Mouse (Mus musculus) heart, postnatal 10 days (tissue): ENCODE data around the gene Tpra1. TPM values are rescaled to one million over a fixed set of nuclear protein-coding genes. Genes with fewer than 3 reads are reported as not detected.

ENCODE experiments used
- DNase-seq, 2 experiments: peaks; one replicate each; pipeline ENCODE4 v3.0.0; 2021
- intact Hi-C: fragments of 180-260 bp; cut with DNase I; formaldehyde crosslinking; loops from one replicate; pipeline ENCODE4 v1.15.1; 2025
- total RNA-seq, 2 experiments: library from RNA; stranded (reverse); gene quantifications; 2 replicates each; pipeline ENCODE4 v1.2.3; 2021

Tpra1 gene
- 10 to 100 TPM; 31.8 to 34.3 TPM for total RNA-seq

DNA sequence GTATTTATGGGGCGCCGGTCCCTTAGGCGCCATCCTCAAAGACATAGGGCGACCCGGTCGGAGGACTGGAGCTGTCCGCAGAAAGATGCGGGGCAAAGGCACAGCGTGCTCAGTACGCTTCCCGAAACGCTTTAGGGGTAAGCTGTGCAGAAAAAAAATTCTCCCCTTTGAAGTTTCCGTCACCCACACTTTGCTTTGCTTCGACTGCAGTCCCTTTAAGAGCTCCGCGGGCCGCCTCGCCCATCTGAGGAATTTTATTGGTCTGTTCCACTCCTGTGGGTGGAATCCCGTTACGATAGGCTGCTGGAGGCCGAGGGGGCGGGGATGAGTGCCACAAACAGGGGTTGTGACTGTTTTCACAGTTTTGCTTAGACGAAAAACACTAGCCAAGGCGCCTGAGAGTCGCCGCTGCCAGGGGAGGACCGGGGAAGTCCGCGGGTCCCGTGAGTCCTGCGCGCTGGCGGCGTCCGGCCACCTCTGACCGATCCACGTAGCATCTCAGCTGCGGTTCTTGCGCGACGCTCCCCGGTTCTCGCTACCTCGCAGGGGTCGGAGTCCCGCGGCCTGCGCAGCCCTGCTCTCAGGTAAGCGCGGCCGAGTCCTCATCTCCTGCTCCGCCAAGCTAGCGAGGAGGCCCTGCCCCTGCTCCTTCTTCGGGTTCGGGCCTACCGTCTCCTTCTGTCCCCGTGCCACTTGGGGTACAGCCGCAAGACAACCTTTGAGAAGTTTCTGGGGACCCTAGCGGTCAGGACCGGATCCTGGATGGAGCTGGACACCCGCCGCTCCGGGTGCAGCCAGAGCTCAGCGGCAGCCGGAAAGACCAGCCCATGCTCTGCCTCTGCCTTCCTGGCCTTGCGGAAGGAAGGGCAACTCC lies at the start of gene Tpra1:
Gene Tpra1, plus strand, starts transcription at position 305 of the 874 bp plus-strand sequence.
- peak; percentile 96 to 97 for DNase-seq

GRCm38 (mm10) chr6:88854509-88854908 lies 47.5 kb upstream of the Tpra1 start:
- intact Hi-C loops = no loop called here
- DNase-seq = no peak

More for the DNA sequence above, at the start of gene Tpra1:
- intact Hi-C loops = no loop called here

- intact Hi-C loops = no loop called here
- DNase-seq = peak; percentile 77 to 88
These were observed 46.4 kb upstream of the Tpra1 start for GRCm38 (mm10) chr6:88855636-88856035.

GRCm38 (mm10) chr6:88857249-88857648 lies 44.8 kb upstream of the Tpra1 start:
- peak; percentile 75 to 83 for DNase-seq
- intact Hi-C loops = no loop called here

- no peak for DNase-seq
- intact Hi-C loops = no loop called here
These were observed 44.2 kb upstream of the Tpra1 start for GRCm38 (mm10) chr6:88857830-88858229.

DNA sequence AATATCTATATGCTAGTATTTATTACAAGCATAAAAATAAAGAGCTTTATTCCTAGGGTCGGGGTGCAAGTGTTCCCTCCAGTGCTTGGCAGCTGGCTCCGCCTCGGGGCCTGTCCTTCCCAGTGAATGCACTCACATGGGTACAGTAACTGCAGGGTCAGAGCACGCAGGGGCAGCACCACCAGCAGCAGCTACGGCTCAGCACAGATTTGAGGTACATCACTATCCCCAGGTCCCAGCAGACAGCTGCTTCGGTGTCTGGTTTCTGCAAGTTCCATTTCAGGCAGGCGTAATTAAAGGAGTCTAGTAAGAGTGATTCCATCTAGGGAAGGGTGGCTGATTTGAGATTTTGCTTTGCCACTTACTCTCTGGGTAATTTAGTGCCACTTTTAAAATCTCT lies 43.7 kb upstream of the Tpra1 start:
- DNase-seq = no peak
- intact Hi-C loops = no loop called here

DNA sequence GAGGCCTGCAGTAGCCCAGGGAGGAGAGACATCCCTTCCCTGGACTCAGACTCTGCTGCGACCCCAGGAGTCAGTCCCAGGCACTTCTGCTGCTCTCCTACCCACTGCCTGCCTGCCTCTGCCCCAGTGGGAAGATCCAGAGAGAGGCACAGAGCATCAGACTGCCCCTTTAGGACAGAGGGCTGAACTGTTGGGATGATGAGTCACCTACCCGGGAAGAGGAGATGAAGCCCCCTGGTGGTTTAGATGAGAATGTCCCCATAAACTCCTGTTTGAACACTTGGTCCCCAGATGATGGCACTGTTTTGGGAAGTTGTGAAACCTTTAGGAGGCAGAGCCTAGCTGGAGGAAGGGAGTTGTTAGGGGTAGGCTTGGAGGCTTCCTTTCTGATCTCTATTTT lies 41.1 kb upstream of the Tpra1 start:
- intact Hi-C loops = no loop called here
- peak; percentile 59 to 74 for DNase-seq

DNA sequence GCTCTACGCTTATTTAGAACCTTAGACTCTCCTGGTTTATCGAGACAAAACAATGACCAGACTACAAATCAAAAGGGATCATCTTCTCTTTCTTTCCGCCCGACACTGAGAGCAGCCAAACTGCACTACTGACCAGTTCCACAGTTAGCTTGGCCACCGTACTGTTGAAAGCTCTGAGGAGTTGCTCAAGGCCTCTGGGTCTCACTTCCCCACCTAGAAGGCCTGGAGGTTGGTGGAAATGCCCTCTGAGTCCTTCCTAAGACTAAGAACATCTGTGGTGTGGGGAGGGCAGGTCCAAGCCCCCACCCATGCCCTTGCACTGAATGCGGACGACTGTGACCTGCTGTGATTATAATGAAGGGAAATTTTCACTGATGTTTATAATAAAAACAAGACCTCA lies 36.3 kb upstream of the Tpra1 start:
- intact Hi-C loops = no loop called here

GRCm38 (mm10) chr6:88869459-88869858 lies 32.6 kb upstream of the Tpra1 start:
- DNase-seq = no peak
- intact Hi-C loops = no loop called here

More for the DNA sequence above, 36.3 kb upstream of the Tpra1 start:
- no peak for DNase-seq

- DNase-seq = no peak
- intact Hi-C loops = no loop called here
These were observed 31.5 kb upstream of the Tpra1 start for GRCm38 (mm10) chr6:88870594-88870993.

DNA sequence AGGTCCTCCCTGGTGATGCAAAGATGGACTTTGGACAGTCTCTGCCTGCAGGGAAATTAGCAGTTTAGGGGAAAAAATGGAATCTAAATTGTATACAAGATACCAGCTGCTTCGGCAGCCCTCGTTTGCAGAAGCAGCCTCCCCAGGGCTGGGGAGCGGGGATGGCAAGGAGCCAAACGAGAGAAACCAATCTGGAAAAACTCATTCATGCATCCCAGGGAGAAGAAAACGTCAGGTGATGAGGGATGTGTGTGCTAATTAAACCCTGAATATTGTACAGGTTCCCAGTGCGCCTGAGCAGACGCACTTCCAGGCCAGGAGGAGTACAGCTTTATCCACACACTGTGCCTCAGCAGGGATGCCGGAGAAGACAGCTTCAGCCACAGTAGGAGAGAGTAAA lies 30.5 kb upstream of the Tpra1 start:
- intact Hi-C loops = no loop called here
- DNase-seq = no peak

- intact Hi-C loops = no loop called here
- DNase-seq = no peak
These were observed 29.2 kb upstream of the Tpra1 start for GRCm38 (mm10) chr6:88872811-88873210.

- intact Hi-C loops = no loop called here
- DNase-seq = peak; percentile 40 to 47
These were observed 27.8 kb upstream of the Tpra1 start for GRCm38 (mm10) chr6:88873965-88874867.

GRCm38 (mm10) chr6:88874868-88875508 lies 27.1 kb upstream of the Tpra1 start, which contains the start of gene Podxl2:
Gene Podxl2 (minus strand): TSS chr6:88875044.
- peak; percentile 85 to 86 for DNase-seq
- intact Hi-C loops = no loop called here

GRCm38 (mm10) chr6:88879471-88879870 lies 22.6 kb upstream of the Tpra1 start:
- intact Hi-C loops = no loop called here
- no peak for DNase-seq

DNA sequence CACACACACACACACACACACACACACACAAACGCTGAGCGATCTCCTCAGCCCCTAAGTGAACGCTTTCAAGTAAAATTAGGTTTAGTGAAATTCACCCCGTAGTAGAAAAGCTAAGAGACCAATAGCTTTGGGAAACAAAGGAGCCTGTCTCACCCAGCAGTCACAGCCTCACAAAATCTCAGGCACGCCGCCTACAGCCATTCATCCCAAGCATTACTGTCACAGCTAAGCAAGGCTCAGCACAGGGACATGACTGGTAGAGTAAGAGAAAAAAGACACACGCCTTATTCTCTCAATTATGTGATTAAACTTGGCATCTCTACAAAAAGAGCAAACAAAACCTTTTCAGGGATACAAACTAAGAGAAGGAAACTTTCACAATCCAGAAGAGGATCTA lies 20.7 kb upstream of the Tpra1 start:
- DNase-seq = no peak
- intact Hi-C loops = no loop called here

DNA sequence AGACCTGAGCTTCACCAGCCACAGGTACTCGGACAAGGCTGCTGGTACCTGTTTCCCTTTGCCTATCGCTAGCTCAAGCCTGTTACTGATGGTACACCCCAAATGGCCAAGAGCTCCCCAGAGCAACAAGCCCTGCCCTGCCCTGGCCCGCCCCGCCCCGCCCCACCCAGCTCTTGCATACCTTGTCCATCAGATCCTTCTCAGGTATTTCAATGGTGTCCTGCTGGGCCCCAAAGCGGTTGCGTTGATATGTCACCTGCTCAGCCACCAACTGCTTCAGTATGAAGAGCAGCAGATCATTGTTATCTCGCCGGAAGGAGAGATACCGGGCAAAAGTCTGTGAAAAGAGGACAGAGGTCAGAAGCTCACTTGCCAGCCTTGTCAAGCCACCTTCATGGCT lies 17.9 kb upstream of the Tpra1 start:
- intact Hi-C loops = no loop called here
- no peak for DNase-seq

DNA sequence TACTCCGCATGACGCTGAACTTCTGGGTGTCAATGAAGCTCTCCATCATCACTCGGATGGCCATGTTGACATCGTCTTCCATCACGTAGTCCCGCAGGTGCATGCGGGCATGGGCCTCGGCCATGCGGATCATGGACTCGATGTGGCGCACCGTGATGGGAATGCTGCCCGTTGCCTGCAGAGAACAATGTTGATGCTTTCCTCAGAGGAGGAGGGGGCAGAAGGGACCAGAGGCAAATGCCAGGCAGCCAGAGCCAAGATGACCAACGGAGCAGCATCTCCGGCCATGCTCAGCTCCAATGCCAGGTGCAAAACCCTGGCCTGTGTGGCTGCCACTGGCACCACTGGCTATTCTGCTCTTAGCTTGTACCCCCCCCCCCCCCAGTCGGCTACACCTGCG lies 17.4 kb upstream of the Tpra1 start:
- intact Hi-C loops = no loop called here
- no peak for DNase-seq

- no peak for DNase-seq
- intact Hi-C loops = no loop called here
These were observed 16.2 kb upstream of the Tpra1 start for GRCm38 (mm10) chr6:88885644-88886416.

DNA sequence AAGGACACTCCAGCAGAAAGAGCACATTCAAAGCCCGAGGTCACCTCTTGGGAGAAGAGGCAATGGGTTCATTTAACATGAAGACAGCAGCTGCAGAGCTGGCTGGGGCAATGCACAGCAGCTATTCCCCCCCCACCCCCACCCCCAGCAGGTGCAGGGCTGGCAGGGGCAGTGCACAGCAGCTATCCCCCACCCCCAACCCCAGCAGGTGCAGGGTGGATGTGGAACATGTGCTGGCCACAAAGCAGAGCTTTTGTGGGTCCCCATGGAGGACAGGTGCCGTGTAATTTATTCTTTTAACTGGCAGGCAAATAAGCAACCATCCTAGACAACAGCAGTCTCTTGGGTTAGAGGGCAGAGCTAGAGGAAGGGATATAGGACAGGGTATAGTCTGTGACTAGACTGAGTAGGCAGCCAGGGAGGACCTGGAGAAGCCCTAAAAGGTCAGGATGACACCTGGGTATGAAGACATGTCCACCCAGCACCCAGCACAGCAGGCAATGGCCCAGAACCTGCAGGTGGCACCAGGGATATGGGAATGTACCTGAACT lies 15.6 kb upstream of the Tpra1 start:
- intact Hi-C loops = no loop called here
- no peak for DNase-seq
